Mouse (Mus musculus) myocyte (in vitro differentiated cells): Measurements from ENCODE around the gene Rwdd2b. TPM values are rescaled to one million over a fixed set of nuclear protein-coding genes. Genes with fewer than 3 reads are reported as not detected.

Experiments used
- H3K27me3 ChIP-seq: one replicate; pipeline ENCODE4 v1.6.1; 2011; ENCODE audit not compliant: control insufficient read depth, insufficient read depth, insufficient read length
- H3K36me3 ChIP-seq: one replicate; pipeline ENCODE4 v1.6.1; 2011; ENCODE audit not compliant: control insufficient read depth, insufficient read depth
- H3K4me2 ChIP-seq: one replicate; pipeline ENCODE4 v1.6.1; 2011; ENCODE audit warnings: low read depth, control low read depth
- H3K4me3 ChIP-seq: one replicate; pipeline ENCODE4 v1.5.1; 2011; ENCODE audit warnings: mild to moderate bottlenecking, control low read depth, moderate library complexity
- H3K79me2 ChIP-seq: one replicate; pipeline ENCODE4 v1.6.1; 2011; ENCODE audit not compliant: control insufficient read depth, insufficient read depth
- H3ac ChIP-seq: one replicate; pipeline ENCODE4 v1.6.1; 2011; ENCODE audit not compliant: control insufficient read depth, insufficient read length
- CEBPB ChIP-seq: IDR thresholded peaks from 2 replicates; pipeline ENCODE4 v1.6.1; 2011; ENCODE audit warnings: mild to moderate bottlenecking, moderate library complexity; ENCODE audit not compliant: poor library complexity, insufficient read depth, severe bottlenecking
- E2F4 ChIP-seq: IDR thresholded peaks from one replicate; pipeline ENCODE4 v1.6.1; 2011; ENCODE audit warnings: mild to moderate bottlenecking, control low read depth, moderate library complexity; ENCODE audit not compliant: insufficient read depth
- MAX ChIP-seq: IDR thresholded peaks from one replicate; pipeline ENCODE4 v1.6.1; 2011; ENCODE audit warnings: low read depth, mild to moderate bottlenecking, control low read depth
- MYOD1 ChIP-seq, 3 experiments: IDR thresholded peaks; one replicate each; pipeline ENCODE4 v1.6.1; 2011; ENCODE audit warnings: control low read depth in 2 of 3, low read depth in 2 of 3, mild to moderate bottlenecking in 2 of 3, moderate library complexity in 1 of 3; ENCODE audit not compliant: insufficient read length in 2 of 3, control insufficient read depth in 1 of 3
- MYOG ChIP-seq, 3 experiments: IDR thresholded peaks; one replicate each; pipeline ENCODE4 v1.6.1; 2011; ENCODE audit warnings: control low read depth in 2 of 3, low read depth in 2 of 3, mild to moderate bottlenecking in 2 of 3; ENCODE audit not compliant: insufficient read length in 2 of 3, control insufficient read depth in 1 of 3, insufficient read depth in 1 of 3
- POLR2A ChIP-seq: IDR thresholded peaks from one replicate; pipeline ENCODE4 v1.6.1; 2011; ENCODE audit warnings: low read depth, mild to moderate bottlenecking, control low read depth, moderate library complexity; ENCODE audit not compliant: insufficient read length
- POLR2AphosphoS2 ChIP-seq: IDR thresholded peaks from one replicate; pipeline ENCODE4 v1.6.1; 2011; ENCODE audit warnings: low read depth, control low read depth; ENCODE audit not compliant: insufficient read length
- REST ChIP-seq: IDR thresholded peaks from one replicate; pipeline ENCODE4 v1.6.1; 2011; ENCODE audit warnings: mild to moderate bottlenecking, control low read depth, moderate library complexity; ENCODE audit not compliant: insufficient read depth, insufficient read length
- SRF ChIP-seq: IDR thresholded peaks from one replicate; pipeline ENCODE4 v1.6.1; 2011; ENCODE audit warnings: low read depth; ENCODE audit not compliant: control insufficient read depth, insufficient read length
- TCF12 ChIP-seq: IDR thresholded peaks from one replicate; pipeline ENCODE4 v1.6.1; 2011; ENCODE audit warnings: mild to moderate bottlenecking, control low read depth; ENCODE audit not compliant: poor library complexity, insufficient read depth, severe bottlenecking
- TCF3 ChIP-seq: IDR thresholded peaks from one replicate; pipeline ENCODE4 v1.6.1; 2011; ENCODE audit warnings: low read depth, control low read depth; ENCODE audit not compliant: insufficient read length
- USF1 ChIP-seq: IDR thresholded peaks from one replicate; pipeline ENCODE4 v1.6.1; 2011; ENCODE audit warnings: low read depth, mild to moderate bottlenecking, control low read depth, moderate library complexity
- polyA plus RNA-seq: library from polyadenylated mRNA; unstranded; fragments of >200 nt; fragmentation: generic; extraction: Trizol; gene quantifications from one replicate; pipeline ENCODE4 v1.2.1, GENCODE M21; 2012; ENCODE audit warnings: missing spikeins

Gene Rwdd2b
- polyA plus RNA-seq = 4.1 TPM

DNA sequence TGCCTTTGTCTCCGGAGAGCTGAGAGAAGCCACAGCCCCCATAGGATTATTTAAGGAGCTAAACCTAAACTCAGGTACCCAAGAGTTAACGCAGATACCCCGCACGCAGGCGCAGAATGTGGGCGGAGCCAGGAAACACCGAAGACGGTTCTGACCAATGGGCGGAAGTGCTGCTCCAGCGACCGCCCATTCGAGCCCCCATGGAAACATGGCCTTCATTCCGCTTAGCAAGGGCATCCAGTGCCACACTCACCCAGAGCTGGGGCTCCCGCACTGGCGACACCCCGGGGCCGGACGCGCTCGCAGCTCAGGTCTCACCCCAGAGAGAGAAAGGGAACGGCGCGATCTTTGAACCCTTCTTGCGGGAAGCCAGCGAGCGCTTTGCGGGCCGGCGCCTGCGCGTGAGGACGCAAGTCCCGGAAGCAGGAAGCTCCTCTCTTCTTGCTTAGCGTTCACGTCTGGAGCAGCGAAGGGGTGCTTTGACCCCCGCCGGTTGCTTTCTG, at the start of gene Rwdd2b:
Gene Rwdd2b (minus strand): TSS at position 390 of the 503 bp plus-strand sequence.
- Histone ChIP-seq H3K79me2 (no peaks in the 10 kb centered on the region), H3K36me3 (no peaks in the 10 kb centered on the region), H3ac (peak within 1 kb of the TSS; percentile 79), H3K4me3 (peak within 1 kb of the TSS; percentile 65), H3K4me2 (peak within 1 kb of the TSS; percentile 90), H3K27me3 (no peaks in the 10 kb centered on the region)
- no peak for TF ChIP-seq MYOD1 (IDR thresholded peaks at IDR 0.05; ENCODE audit: control insufficient read depth in 1 of 3, insufficient read length in 2 of 3, low read depth in 2 of 3)
- peak; percentile 61 for TF ChIP-seq POLR2A
- no peak for TF ChIP-seq REST
- no peak for TF ChIP-seq E2F4
- no peak for TF ChIP-seq SRF
- TF ChIP-seq POLR2AphosphoS2 = peak; percentile 70

DNA sequence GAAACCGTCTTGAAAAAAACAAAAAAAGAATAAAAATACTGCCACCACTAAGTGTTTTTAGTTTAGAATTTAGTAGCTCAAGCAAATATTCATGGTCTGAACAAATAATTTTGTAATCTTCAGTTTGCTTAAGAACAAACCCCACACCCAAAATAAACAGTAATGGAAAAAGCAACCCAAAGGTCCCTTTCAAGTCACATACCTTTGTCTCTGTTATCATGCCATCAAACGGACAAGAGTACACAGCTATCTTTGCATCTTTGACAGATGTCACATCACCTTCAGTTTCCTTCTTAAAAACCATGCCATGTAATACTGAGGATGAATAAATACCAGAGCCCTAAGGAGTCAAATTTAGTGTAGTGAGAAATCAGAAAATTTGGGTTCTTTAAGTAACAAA, 48.2 kb upstream of the Rwdd2b start:
- H3K27me3 ChIP-seq = no peaks in the 10 kb centered on the region
- no peak overlapping the region for H3K4me3 ChIP-seq
- H3K4me2 ChIP-seq = no peak overlapping the region
- H3K79me2 ChIP-seq = peaks cover 23% of the 10 kb centered on the region
- no peak overlapping the region for H3ac ChIP-seq
- peaks cover 89% of the 10 kb centered on the region for H3K36me3 ChIP-seq
- no peak for TF ChIP-seq TCF3
- TF ChIP-seq MYOG (IDR thresholded peaks at IDR 0.05; ENCODE audit: control insufficient read depth in 1 of 3, insufficient read depth in 1 of 3, insufficient read length in 2 of 3, low read depth in 2 of 3) = no peak
- no peak for TF ChIP-seq CEBPB

- Histone ChIP-seq H3ac (no peak overlapping the region), H3K27me3 (no peaks in the 10 kb centered on the region), H3K79me2 (peaks cover 5% of the 10 kb centered on the region), H3K4me2 (no peak overlapping the region), H3K36me3 (peaks cover 93% of the 10 kb centered on the region), H3K4me3 (no peak overlapping the region)
- TF ChIP-seq POLR2AphosphoS2 = peak; percentile 52
- no peak for TF ChIP-seq REST
- TF ChIP-seq MAX = no peak
Measured at GRCm38 (mm10) chr16:87486739-87487138, 46.4 kb upstream of the Rwdd2b start.

GRCm38 (mm10) chr16:87484367-87484766, 44.0 kb upstream of the Rwdd2b start:
- Histone ChIP-seq H3K27me3 (no peaks in the 10 kb centered on the region), H3ac (no peak overlapping the region), H3K36me3 (peaks cover 82% of the 10 kb centered on the region), H3K79me2 (peaks cover 3% of the 10 kb centered on the region), H3K4me3 (no peak overlapping the region), H3K4me2 (no peak overlapping the region)
- TF ChIP-seq MYOD1 (IDR thresholded peaks at IDR 0.05; ENCODE audit: control insufficient read depth in 1 of 3, insufficient read length in 2 of 3, low read depth in 2 of 3) = no peak
- no peak for TF ChIP-seq POLR2A
- TF ChIP-seq USF1 = no peak
- no peak for TF ChIP-seq TCF12
- no peak for TF ChIP-seq TCF3
- TF ChIP-seq CEBPB = no peak
- peak; percentile 51 for TF ChIP-seq POLR2AphosphoS2
- TF ChIP-seq E2F4 = no peak

- Histone ChIP-seq H3K79me2 (no peaks in the 10 kb centered on the region), H3K27me3 (no peaks in the 10 kb centered on the region), H3K4me3 (no peak overlapping the region), H3K4me2 (no peak overlapping the region), H3ac (no peak overlapping the region), H3K36me3 (peaks cover 67% of the 10 kb centered on the region)
- TF ChIP-seq SRF = no peak
- TF ChIP-seq USF1 = no peak
- TF ChIP-seq CEBPB = no peak
- no peak for TF ChIP-seq TCF12
- TF ChIP-seq POLR2AphosphoS2 = no peak
- no peak for TF ChIP-seq TCF3
Measured at GRCm38 (mm10) chr16:87470579-87470978, 30.2 kb upstream of the Rwdd2b start.

DNA sequence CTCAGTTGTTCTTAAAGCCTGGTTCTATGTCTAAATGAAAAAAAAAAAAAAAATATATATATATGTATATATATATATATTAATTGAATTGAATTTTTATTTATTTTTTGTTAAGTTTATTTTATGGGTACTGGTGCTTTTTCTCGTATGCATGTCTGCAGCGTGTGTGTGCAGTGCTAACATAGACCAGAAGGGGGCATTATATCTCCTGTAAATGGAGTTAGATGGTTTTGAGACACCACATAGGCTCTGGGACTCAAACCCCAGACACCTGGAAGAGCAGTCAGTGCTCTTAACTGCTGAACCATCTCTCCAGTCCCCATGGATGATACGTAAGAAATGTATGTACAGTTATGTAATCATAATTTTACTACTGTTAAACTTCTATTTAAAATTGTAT, 18.4 kb upstream of the Rwdd2b start:
- Histone ChIP-seq H3K79me2 (peaks cover 49% of the 10 kb centered on the region), H3K36me3 (peaks cover 34% of the 10 kb centered on the region), H3ac (no peak overlapping the region), H3K4me3 (no peak overlapping the region), H3K4me2 (no peak overlapping the region), H3K27me3 (no peaks in the 10 kb centered on the region)
- TF ChIP-seq USF1 (no peak), MYOD1 (IDR thresholded peaks at IDR 0.05; ENCODE audit: control insufficient read depth in 1 of 3, insufficient read length in 2 of 3, low read depth in 2 of 3) (no peak), SRF (no peak), MYOG (IDR thresholded peaks at IDR 0.05; ENCODE audit: control insufficient read depth in 1 of 3, insufficient read depth in 1 of 3, insufficient read length in 2 of 3, low read depth in 2 of 3) (no peak), CEBPB (no peak), E2F4 (no peak), REST (no peak), MAX (no peak), POLR2AphosphoS2 (no peak), TCF12 (no peak), TCF3 (no peak), POLR2A (no peak)
